Mouse (Mus musculus) kidney, postnatal 0 days (tissue): ENCODE results near the gene Smok3b. TPM values are rescaled to one million over a fixed set of nuclear protein-coding genes. Genes with fewer than 3 reads are reported as not detected.
A peak's percentile ranks its signal among the peaks of the same experiment; 100 is the strongest.

Experiments
- ATAC-seq: fragments of 200-750 bp; cut with Nextera tagmentation; replicated peaks from 2 replicates; pipeline ENCODE4 v1.8.0; 2017; ENCODE audit warnings: low read depth, moderate number of reproducible peaks, moderate TSS enrichment, moderate library complexity; ENCODE audit not compliant: low FRiP score
- DNase-seq: peaks from one replicate; pipeline ENCODE4 v3.0.0-alpha.2; 2016; ENCODE audit warnings: low spot score
- H3K27ac ChIP-seq: fragments of 300-500 bp; sonication (generic); 2 replicates; pipeline ENCODE4 v1.5.1; 2014; ENCODE audit warnings: mild to moderate bottlenecking
- H3K27me3 ChIP-seq: fragments of 300-500 bp; sonication (generic); 2 replicates; pipeline ENCODE4 v1.6.1; 2014; ENCODE audit warnings: low read length, mixed read lengths; ENCODE audit not compliant: insufficient read depth
- H3K36me3 ChIP-seq: fragments of 300-500 bp; sonication (generic); 2 replicates; pipeline ENCODE4 v1.6.1; 2014; ENCODE audit warnings: low read length, mixed read lengths; ENCODE audit not compliant: insufficient read depth
- H3K4me1 ChIP-seq: fragments of 300-500 bp; sonication (generic); replicated peaks from 2 replicates; pipeline ENCODE4 v1.6.1; 2014; ENCODE audit warnings: antibody characterized with exemption, low read length, mixed read lengths; ENCODE audit not compliant: insufficient read depth
- H3K4me2 ChIP-seq: fragments of 300-500 bp; sonication (generic); 2 replicates; pipeline ENCODE4 v1.6.1; 2014; ENCODE audit warnings: mild to moderate bottlenecking, low read length, moderate library complexity, mixed read lengths
- H3K4me3 ChIP-seq: fragments of 300-500 bp; sonication (generic); replicated peaks from 2 replicates; pipeline ENCODE4 v1.5.1; 2014; ENCODE audit warnings: low read depth, low read length
- H3K9ac ChIP-seq: fragments of 300-500 bp; sonication (generic); 2 replicates; pipeline ENCODE4 v1.6.1; 2014; ENCODE audit warnings: low read depth, low read length
- H3K9me3 ChIP-seq: fragments of 300-500 bp; sonication (generic); replicated peaks from 2 replicates; pipeline ENCODE4 v1.6.1; 2016; ENCODE audit warnings: low read length, inconsistent platforms, mixed read lengths
- CTCF ChIP-seq: IDR thresholded peaks from 2 replicates; pipeline ENCODE4 v1.5.1; 2016; ENCODE audit warnings: antibody characterized with exemption, low read depth, mild to moderate bottlenecking, moderate library complexity
- WGBS: fragments of 180-500 bp; shearing (Covaris S2); extraction: QIAGEN DNeasy Blood & Tissue Kit; methylation state at CpG from one replicate; pipeline ENCODE4 v1.1.7; 2014; 5-methylcytosine and 5-hydroxymethylcytosine counted together
- polyA plus RNA-seq: library from polyadenylated mRNA; unstranded; fragments of >200 nt; fragmentation: Nextera tagmentation; extraction: Ambion mirVana; gene quantifications from 2 replicates; pipeline ENCODE4 v1.2.1, GENCODE M21; 2015

Gene Smok3b
- polyA plus RNA-seq, 1 experiment from 2014 or later: not detected

GRCm38 (mm10) chr5:138089108-138089551 is 67.9 kb downstream of the Smok3b start:
- 57% methylated on average over 6 of the region's 6 CpGs for WGBS
- DNase-seq (peak; percentile 52), ATAC-seq (peak; percentile 72)
- peak overlapping the region; percentile 87 for H3K27ac ChIP-seq
- TF ChIP-seq CTCF: no peak
- H3K4me3 ChIP-seq: no peak overlapping the region; the same call in 1 of the 2 replicates
- no peaks in the 10 kb centered on the region for H3K27me3 ChIP-seq
- peak overlapping the region; percentile 26; the same call in 1 of the 2 replicates for H3K4me2 ChIP-seq
- 0 out of 2 replicates have a peak, but pooled peaks cover 9% of the 10 kb centered on the region for H3K4me1 ChIP-seq
- no peak overlapping the region for H3K9ac ChIP-seq
- no peaks in the 10 kb centered on the region for H3K9me3 ChIP-seq
- peaks cover 9% of the 10 kb centered on the region for H3K36me3 ChIP-seq

- peak; percentile 65 for TF ChIP-seq CTCF
- Histone ChIP-seq H3K27ac (peak overlapping the region; percentile 87), H3K36me3 (peaks cover 18% of the 10 kb centered on the region), H3K4me3 (no peak overlapping the region), H3K9me3 (no peaks in the 10 kb centered on the region), H3K4me2 (0 out of 2 replicates have a peak overlapping the region, but pooled peaks have one; percentile 26), H3K27me3 (no peaks in the 10 kb centered on the region), H3K9ac (no peak overlapping the region), H3K4me1 (0 out of 2 replicates have a peak, but pooled peaks cover 9% of the 10 kb centered on the region)
- peak; percentile 42 for DNase-seq
- WGBS: 75% methylated on average over 3 of the region's 3 CpGs
- no peak for ATAC-seq
Observed at GRCm38 (mm10) chr5:138090271-138090670, 69.0 kb downstream of the Smok3b start.

- DNase-seq (no peak), ATAC-seq (no peak)
- Histone ChIP-seq H3K27ac (no peak overlapping the region), H3K9me3 (no peaks in the 10 kb centered on the region), H3K4me3 (no peak overlapping the region), H3K36me3 (peaks cover 19% of the 10 kb centered on the region), H3K9ac (no peak overlapping the region), H3K4me2 (no peak overlapping the region), H3K27me3 (no peaks in the 10 kb centered on the region), H3K4me1 (0 out of 2 replicates have a peak, but pooled peaks cover 9% of the 10 kb centered on the region)
- WGBS: 90% methylated on average over 5 of the region's 5 CpGs
- no peak for TF ChIP-seq CTCF
Observed at GRCm38 (mm10) chr5:138090737-138091136, 69.5 kb downstream of the Smok3b start.

GRCm38 (mm10) chr5:138092771-138093170 is 71.5 kb downstream of the Smok3b start:
- Histone ChIP-seq H3K27me3 (no peaks in the 10 kb centered on the region), H3K36me3 (peaks cover 30% of the 10 kb centered on the region), H3K9me3 (no peaks in the 10 kb centered on the region), H3K4me1 (0 out of 2 replicates have a peak, but pooled peaks cover 4% of the 10 kb centered on the region), H3K4me3 (no peak overlapping the region), H3K9ac (no peak overlapping the region), H3K4me2 (no peak overlapping the region), H3K27ac (no peak overlapping the region)
- TF ChIP-seq CTCF: no peak
- 90% methylated on average over 4 of the region's 4 CpGs for WGBS
- ATAC-seq: no peak
- DNase-seq: no peak

GRCm38 (mm10) chr5:138094474-138094873 is 73.2 kb downstream of the Smok3b start:
- Histone ChIP-seq H3K9ac (no peak overlapping the region), H3K4me2 (no peak overlapping the region), H3K27me3 (no peaks in the 10 kb centered on the region), H3K4me1 (no peaks in the 10 kb centered on the region), H3K4me3 (no peak overlapping the region), H3K9me3 (no peaks in the 10 kb centered on the region), H3K27ac (no peak overlapping the region), H3K36me3 (peaks cover 45% of the 10 kb centered on the region)
- no peak for ATAC-seq
- no peak for TF ChIP-seq CTCF
- 92% methylated on average over 6 of the region's 6 CpGs for WGBS
- DNase-seq: no peak

Other genes starting within 250 kb of the Smok3b start
- 28.8 and 32.4 TPM in 2 replicates for gene Ppp1r35, start 242.6 kb upstream of the Smok3b start, polyA plus RNA-seq
- 11.6 and 12.3 TPM in 2 replicates for gene Mepce, start 233.8 kb upstream of the Smok3b start, polyA plus RNA-seq
- 14.5 and 15.7 TPM in 2 replicates for gene Zcwpw1, start 233.6 kb upstream of the Smok3b start, polyA plus RNA-seq
- gene Pilra, start 185.1 kb upstream of the Smok3b start, polyA plus RNA-seq: 0.69 and 0.70 TPM in 2 replicates
- 0.39 and 0.45 TPM in 2 replicates for gene Pilrb1, start 163.3 kb upstream of the Smok3b start, polyA plus RNA-seq
- 0.16 and 0.84 TPM in 2 replicates for gene Pilrb2, start 149.6 kb upstream of the Smok3b start, polyA plus RNA-seq
- gene Cyp3a13, start 99.8 kb upstream of the Smok3b start, polyA plus RNA-seq: 0.13 and 0.20 TPM in 2 replicates
- 0.03 and 0.09 TPM in 2 replicates for gene Gjc3, start 58.3 kb upstream of the Smok3b start, polyA plus RNA-seq
- 0.09 and 0.22 TPM in 2 replicates for gene Azgp1, start 39.9 kb upstream of the Smok3b start, polyA plus RNA-seq
- not detected in 2 replicates for gene Smok3a, start 168 bp upstream of the Smok3b start, polyA plus RNA-seq
- gene Smok3c, start 31.8 kb downstream of the Smok3b start, polyA plus RNA-seq: not detected in 2 replicates
- gene Zkscan1, start 63.7 kb downstream of the Smok3b start, polyA plus RNA-seq: 17.2 and 17.8 TPM in 2 replicates
- gene Zscan21, start 95.5 kb downstream of the Smok3b start, polyA plus RNA-seq: 45.3 and 49.6 TPM in 2 replicates
- gene Zfp113, start 134.3 kb downstream of the Smok3b start, polyA plus RNA-seq: 13.2 and 16.8 TPM in 2 replicates
- gene Cops6, start 139.6 kb downstream of the Smok3b start, polyA plus RNA-seq: 240 and 262 TPM in 2 replicates
- gene Ap4m1, start 150.6 kb downstream of the Smok3b start, polyA plus RNA-seq: 13.0 and 13.1 TPM in 2 replicates
- gene Mcm7, start 151.0 kb downstream of the Smok3b start, polyA plus RNA-seq: 119 and 136 TPM in 2 replicates
- 49.8 and 54.8 TPM in 2 replicates for gene Taf6, start 166.0 kb downstream of the Smok3b start, polyA plus RNA-seq
- gene Cnpy4, start 166.1 kb downstream of the Smok3b start, polyA plus RNA-seq: 42.2 and 43.9 TPM in 2 replicates
- 11.4 and 12.8 TPM in 2 replicates for gene Mblac1, start 172.9 kb downstream of the Smok3b start, polyA plus RNA-seq
- gene Nxpe5, start 204.5 kb downstream of the Smok3b start, polyA plus RNA-seq: 0.22 and 0.36 TPM in 2 replicates
- gene Lamtor4, start 234.1 kb downstream of the Smok3b start, polyA plus RNA-seq: 77.6 and 87.0 TPM in 2 replicates
- 3.2 and 4.3 TPM in 2 replicates for gene BC037034, start 242.6 kb downstream of the Smok3b start, polyA plus RNA-seq